Mouse (Mus musculus) liver (tissue): ENCODE results near the gene Vti1a.

ENCODE experiments used
- DNase-seq: peaks from one replicate; pipeline ENCODE4 v3.0.0-alpha.2; 2020; ENCODE audit warnings: mixed read lengths

Vti1a gene

GRCm38 (mm10) chr19:55316109-55316714 lies at the start of gene Vti1a:
Gene Vti1a, plus strand, starts transcription at chr19:55316295.
- peak; percentile 87 for DNase-seq

GRCm38 (mm10) chr19:55266786-55267185 lies 49.3 kb upstream of the Vti1a start:
- DNase-seq, result no peak

- no peak for DNase-seq
Observed at GRCm38 (mm10) chr19:55268150-55268549, 47.9 kb upstream of the Vti1a start.

- no peak for DNase-seq
Observed at GRCm38 (mm10) chr19:55269051-55269450, 47.0 kb upstream of the Vti1a start.

- peak; percentile 56 for DNase-seq
Observed at GRCm38 (mm10) chr19:55271448-55271847, 44.6 kb upstream of the Vti1a start.

- peak; percentile 58 for DNase-seq
Observed at GRCm38 (mm10) chr19:55273340-55273739, 42.8 kb upstream of the Vti1a start.

GRCm38 (mm10) chr19:55276100-55276499 lies 40.0 kb upstream of the Vti1a start:
- no peak for DNase-seq

GRCm38 (mm10) chr19:55276770-55277169 lies 39.3 kb upstream of the Vti1a start:
- DNase-seq, result no peak

GRCm38 (mm10) chr19:55284093-55284492 lies 32.0 kb upstream of the Vti1a start:
- peak; percentile 81 for DNase-seq

GRCm38 (mm10) chr19:55286034-55286433 lies 30.1 kb upstream of the Vti1a start:
- DNase-seq, result no peak

- DNase-seq, result no peak
Observed at GRCm38 (mm10) chr19:55288974-55289373, 27.1 kb upstream of the Vti1a start.

- DNase-seq, result no peak
Observed at GRCm38 (mm10) chr19:55290621-55291270, 25.3 kb upstream of the Vti1a start.

GRCm38 (mm10) chr19:55292210-55292850 lies 23.8 kb upstream of the Vti1a start:
- DNase-seq, result no peak

- no peak for DNase-seq
Observed at GRCm38 (mm10) chr19:55293175-55293574, 22.9 kb upstream of the Vti1a start.

GRCm38 (mm10) chr19:55295075-55295474 lies 21.0 kb upstream of the Vti1a start:
- no peak for DNase-seq

GRCm38 (mm10) chr19:55295556-55295955 lies 20.5 kb upstream of the Vti1a start:
- DNase-seq, result no peak

- no peak for DNase-seq
Observed at GRCm38 (mm10) chr19:55296301-55296700, 19.8 kb upstream of the Vti1a start.

GRCm38 (mm10) chr19:55297489-55297888 lies 18.6 kb upstream of the Vti1a start:
- DNase-seq, result no peak

GRCm38 (mm10) chr19:55297961-55298360 lies 18.1 kb upstream of the Vti1a start:
- no peak for DNase-seq

- DNase-seq, result peak; percentile 45
Observed at GRCm38 (mm10) chr19:55299378-55299777, 16.7 kb upstream of the Vti1a start.

GRCm38 (mm10) chr19:55300525-55300924 lies 15.6 kb upstream of the Vti1a start:
- no peak for DNase-seq

- no peak for DNase-seq
Observed at GRCm38 (mm10) chr19:55305024-55305423, 11.1 kb upstream of the Vti1a start.

GRCm38 (mm10) chr19:55311874-55312273 lies 4.2 kb upstream of the Vti1a start:
- DNase-seq, result no peak

GRCm38 (mm10) chr19:55313649-55314048 lies 2.4 kb upstream of the Vti1a start:
- DNase-seq, result no peak
